Mouse (Mus musculus) adipocyte (in vitro differentiated cells): ENCODE results near the gene Cdk5rap1.
"Not testable (repeated sequence)": the region's sequence is repeated elsewhere in the genome, so short reads cannot be mapped to it uniquely, and the experiment has no call there.

ENCODE experiments used
- DNase-seq: peaks from one replicate; pipeline ENCODE4 v3.0.0-alpha.2; 2016; ENCODE audit warnings: low spot score

Cdk5rap1 gene

GRCm38 (mm10) chr2:154374807-154375601 is 2.2 kb upstream of the Cdk5rap1 start:
- peak; percentile 98 for DNase-seq

GRCm38 (mm10) chr2:154373961-154374632 is 1.3 kb upstream of the Cdk5rap1 start:
- DNase-seq: peak; percentile 88

GRCm38 (mm10) chr2:154372151-154372829 is 520 bp downstream of the Cdk5rap1 start:
- peak; percentile 93 for DNase-seq

- no peak for DNase-seq
Observed at GRCm38 (mm10) chr2:154367510-154367909, 5.3 kb downstream of the Cdk5rap1 start.

- not testable (repeated sequence) for DNase-seq
Observed at GRCm38 (mm10) chr2:154354000-154354425, 18.8 kb downstream of the Cdk5rap1 start.

GRCm38 (mm10) chr2:154348152-154348551 is 24.7 kb downstream of the Cdk5rap1 start:
- DNase-seq: no peak

GRCm38 (mm10) chr2:154339356-154339755 is 33.5 kb downstream of the Cdk5rap1 start:
- DNase-seq: no peak

GRCm38 (mm10) chr2:154338161-154338560 is 34.6 kb downstream of the Cdk5rap1 start:
- no peak for DNase-seq

GRCm38 (mm10) chr2:154335572-154335971 is 37.2 kb downstream of the Cdk5rap1 start:
- no peak for DNase-seq

GRCm38 (mm10) chr2:154326852-154327251 is 46.0 kb downstream of the Cdk5rap1 start:
- DNase-seq: no peak

GRCm38 (mm10) chr2:154313771-154314170 is 59.0 kb downstream of the Cdk5rap1 start:
- not testable (repeated sequence) for DNase-seq

GRCm38 (mm10) chr2:154306927-154307326 is 65.9 kb downstream of the Cdk5rap1 start, which contains the start of gene Bpifb9b:
Bpifb9b (plus strand) TSS chr2:154307227.
- not testable (repeated sequence) for DNase-seq

- not testable (repeated sequence) for DNase-seq
Observed at GRCm38 (mm10) chr2:154304604-154305003, 68.2 kb downstream of the Cdk5rap1 start.

GRCm38 (mm10) chr2:154301763-154302162 is 71.0 kb downstream of the Cdk5rap1 start:
- DNase-seq: no peak

GRCm38 (mm10) chr2:154300496-154300895 is 72.3 kb downstream of the Cdk5rap1 start:
- peak; percentile 61 for DNase-seq

GRCm38 (mm10) chr2:154294746-154295145 is 78.1 kb downstream of the Cdk5rap1 start:
- peak; percentile 30 for DNase-seq

GRCm38 (mm10) chr2:154292833-154293232 is 80.0 kb downstream of the Cdk5rap1 start:
- no peak for DNase-seq

GRCm38 (mm10) chr2:154291866-154292265 is 80.9 kb downstream of the Cdk5rap1 start:
- DNase-seq: not testable (repeated sequence)
